Mouse (Mus musculus) frontal cortex, adult 2 months (tissue): ENCODE data around the gene Txndc5. TPM values are rescaled to one million over a fixed set of nuclear protein-coding genes. Genes with fewer than 3 reads are reported as not detected.

Source experiments
- DNase-seq, 2 experiments: peaks; one replicate each; pipeline ENCODE4 v3.0.0; 2022; ENCODE audit warnings: low spot score in 1 of 2; ENCODE audit errors: extremely low spot score in 1 of 2
- polyA plus RNA-seq: library from polyadenylated mRNA; depleted of rRNA; stranded (reverse); fragments of >200 nt; gene quantifications from 2 replicates; pipeline ENCODE4 v1.2.3, GENCODE M21; 2012

Gene Txndc5
- polyA plus RNA-seq, 1 experiment = 38.7 TPM

DNA sequence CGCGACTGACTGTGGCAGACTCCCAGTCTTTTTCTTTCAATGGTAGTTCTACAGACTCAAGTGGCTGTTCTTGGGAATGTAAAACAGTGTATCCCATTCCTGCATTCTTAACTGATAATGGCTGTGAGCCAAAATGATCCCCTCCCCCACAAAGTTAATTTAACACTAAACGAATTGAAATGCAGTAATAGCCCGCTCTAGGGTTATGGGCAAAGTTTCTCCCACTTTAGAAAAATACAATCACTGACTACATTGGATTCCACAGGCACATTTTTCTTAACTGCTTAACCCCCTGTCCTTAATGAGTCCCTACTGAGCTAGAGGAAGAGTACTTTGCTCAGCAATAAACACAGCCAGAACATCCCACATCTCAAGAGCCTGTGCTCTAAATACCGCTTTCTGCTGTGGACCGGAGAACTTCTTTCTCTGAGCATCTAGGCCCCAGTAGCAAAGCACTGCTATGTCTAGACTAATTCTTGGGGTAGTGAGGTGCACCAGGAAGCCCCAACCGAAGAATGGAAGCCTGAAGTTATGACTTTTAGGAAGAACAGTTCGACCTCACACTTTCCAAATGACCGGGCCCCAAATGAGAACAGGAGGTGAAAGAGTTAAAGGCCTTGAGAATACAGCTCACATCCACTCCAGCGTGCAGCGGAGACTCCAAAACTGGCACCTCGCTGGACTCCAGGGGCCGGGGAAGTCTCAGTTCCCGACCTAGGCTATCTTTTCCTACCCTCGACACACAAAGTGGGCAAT lies 1.4 kb downstream of the Txndc5 start:
- DNase-seq = no peak

DNA sequence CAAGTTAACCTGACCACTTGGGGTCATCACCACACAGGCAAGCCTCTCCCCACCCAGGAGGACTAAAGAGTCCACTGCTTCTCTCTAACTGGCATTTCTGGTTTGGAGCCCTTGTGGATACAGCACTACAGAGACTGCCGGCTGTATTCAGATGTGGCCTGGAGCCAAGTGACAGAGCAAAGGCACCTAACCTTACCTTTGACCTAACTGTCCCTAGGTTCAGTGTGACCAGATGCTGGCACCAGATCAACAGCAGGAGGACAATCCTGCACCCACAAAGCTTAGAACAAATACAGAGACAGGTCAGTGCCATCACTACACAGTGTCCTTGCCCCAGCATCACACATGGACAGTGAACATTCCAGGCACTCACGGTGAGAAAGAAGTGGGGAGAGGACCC lies 2.5 kb downstream of the Txndc5 start:
- no peak for DNase-seq

DNA sequence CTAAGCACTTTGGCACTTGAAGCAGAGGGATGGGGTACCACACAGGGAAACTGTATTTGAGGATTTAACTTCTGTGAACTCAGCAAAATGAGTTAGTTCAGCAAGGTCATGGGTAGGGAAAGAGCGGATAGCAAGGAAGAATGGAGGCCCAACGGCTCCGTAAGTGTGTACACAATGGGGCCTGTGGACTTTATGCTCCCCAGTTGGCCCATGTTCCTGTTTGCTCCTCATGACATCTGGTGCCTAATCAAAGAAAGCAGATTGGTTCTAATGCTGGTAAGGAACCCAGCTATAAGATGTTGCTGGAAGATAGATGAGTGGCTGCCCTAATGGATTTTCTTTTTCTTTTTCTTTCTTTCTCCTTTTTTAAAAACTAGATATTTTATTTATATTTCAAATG lies 3.4 kb downstream of the Txndc5 start:
- DNase-seq = no peak

DNA sequence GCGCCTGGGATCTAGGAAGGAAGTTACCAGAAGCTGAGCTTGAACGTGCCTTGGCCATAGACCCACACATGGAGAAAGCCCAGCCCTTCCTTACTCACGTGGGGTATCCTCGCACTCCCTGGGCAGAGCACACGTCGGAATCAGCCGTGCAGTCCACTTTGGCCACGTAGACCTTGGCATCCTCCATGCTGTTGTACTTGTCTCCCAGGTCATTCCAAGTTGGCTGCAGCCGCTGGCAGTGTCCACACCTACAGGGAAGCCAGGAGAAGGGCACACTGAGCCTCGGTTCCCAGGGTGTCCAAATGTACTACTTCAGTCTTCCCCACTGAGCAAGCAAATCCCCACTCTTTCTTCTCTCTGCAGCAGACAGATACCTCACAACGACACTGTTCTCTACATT lies 5.4 kb downstream of the Txndc5 start:
- DNase-seq = no peak

DNA sequence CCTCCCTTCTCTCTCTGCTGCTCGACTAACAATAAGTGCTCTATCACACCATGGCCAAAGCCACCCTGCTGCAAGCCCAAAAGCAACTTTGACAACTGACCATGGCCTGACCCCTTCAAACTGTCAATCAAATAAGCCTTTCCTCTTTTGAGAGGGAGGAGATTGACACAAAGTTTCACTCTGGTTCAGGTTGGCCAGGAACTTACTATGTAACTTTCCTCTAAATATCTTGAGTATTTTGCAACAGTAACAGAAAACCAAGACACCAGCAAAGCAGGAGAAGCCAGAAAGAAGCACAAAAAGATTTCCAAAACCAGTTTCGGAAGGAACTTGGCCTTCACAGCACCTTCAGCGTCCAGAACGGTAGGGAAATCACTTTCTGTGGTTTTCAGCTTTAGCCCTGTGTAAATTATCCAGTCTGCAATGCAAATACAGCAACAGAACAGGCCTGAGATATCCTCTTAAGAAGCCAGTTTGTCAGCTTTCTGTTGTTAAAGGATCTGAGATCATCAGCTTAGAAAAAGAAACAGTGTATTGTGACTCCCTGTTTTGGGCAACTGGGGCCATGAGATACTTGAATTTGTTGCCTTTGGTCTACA lies 6.5 kb downstream of the Txndc5 start:
- no peak for DNase-seq

DNA sequence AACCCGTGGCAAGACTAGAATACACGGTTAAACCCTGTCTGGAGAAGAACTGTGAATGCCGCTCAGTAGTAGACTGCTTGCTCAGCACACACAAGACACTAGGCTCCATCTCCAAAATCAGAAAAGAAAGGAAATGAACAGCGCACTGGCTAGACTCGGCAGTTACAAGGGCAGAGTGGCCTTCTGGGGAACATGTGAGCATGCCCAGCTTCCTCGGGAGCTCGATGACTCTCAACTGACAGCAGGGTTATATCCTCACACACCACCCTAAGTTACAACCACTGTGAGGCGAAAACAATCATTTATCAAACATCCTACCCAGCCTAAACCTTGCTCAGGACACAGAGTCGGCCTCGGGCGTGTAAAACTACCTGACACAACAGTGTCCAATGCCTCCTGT lies 8.3 kb downstream of the Txndc5 start:
- no peak for DNase-seq

DNA sequence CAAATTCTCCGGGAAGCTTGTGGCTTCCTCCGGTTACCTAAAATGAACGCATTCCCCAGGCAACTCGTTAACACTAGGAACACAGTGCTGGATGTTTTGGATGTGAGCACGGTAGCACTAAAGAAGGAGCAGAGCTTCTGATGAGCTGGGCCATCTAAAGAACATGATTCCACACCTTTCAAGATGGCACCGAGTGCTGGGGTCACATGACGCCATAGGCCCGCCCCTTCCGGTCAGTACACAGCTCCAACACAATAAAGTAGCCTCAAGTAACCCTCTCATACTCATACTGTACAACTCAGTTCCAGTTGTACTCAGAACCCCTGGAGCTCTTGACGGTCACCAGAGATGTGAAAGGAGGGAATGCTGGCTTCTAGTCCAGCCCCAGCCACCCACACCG lies 12.0 kb downstream of the Txndc5 start:
- no peak for DNase-seq

DNA sequence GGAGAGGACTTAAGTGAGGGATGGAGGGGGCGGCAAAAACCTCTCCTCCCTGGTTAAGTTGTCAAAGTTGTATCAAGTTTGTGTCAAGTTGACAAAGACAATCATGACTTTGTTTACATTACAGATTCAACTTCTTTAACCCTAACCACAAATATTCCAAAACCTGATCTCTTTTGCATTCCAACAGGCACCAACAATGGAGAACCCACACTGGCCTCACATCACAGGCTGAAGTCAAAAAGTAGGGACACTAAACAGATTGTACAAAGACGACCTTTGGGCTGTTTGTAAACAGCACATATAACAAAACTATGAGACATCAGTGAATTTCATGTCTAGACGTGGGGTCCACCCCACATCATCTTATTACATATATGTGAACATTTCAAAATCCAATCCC lies 12.8 kb downstream of the Txndc5 start:
- no peak for DNase-seq

DNA sequence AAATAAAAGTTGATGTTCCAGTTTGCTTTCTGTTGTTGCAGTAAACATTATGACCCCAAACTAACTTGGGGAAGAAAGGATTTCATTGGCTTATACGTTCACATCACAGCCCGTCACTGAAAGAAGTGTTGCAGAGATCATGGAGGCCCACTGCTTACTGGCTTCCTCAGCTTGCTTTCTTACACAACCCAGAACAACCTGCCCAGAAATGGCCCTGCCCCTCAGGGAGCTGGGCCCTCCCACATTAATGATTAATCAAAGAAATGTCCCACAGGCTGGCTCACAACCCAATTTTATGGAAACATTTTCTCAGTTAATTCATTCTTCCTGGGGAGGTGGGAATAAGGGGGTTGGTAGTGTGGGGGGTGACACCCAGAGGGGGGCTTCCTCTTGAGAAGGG lies 13.2 kb downstream of the Txndc5 start:
- no peak for DNase-seq

DNA sequence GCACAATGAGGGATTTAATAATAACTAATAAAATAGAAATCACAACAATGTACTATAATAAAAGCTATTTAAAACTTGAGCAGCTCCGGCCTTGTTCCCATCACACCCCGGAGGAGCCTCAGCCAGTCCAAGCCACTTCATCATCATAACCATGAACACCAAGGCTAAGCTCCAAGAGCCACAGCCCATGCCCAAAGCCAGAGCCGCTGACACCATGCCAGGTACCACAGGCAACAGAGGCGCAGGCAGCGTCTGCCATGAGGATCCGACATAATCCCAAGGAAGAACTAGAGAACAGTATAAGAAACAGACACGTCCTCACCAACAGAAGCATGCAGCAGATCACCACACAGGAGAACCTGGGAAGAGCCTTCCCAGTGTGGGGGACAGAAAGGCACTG lies 14.7 kb downstream of the Txndc5 start:
- DNase-seq = no peak

DNA sequence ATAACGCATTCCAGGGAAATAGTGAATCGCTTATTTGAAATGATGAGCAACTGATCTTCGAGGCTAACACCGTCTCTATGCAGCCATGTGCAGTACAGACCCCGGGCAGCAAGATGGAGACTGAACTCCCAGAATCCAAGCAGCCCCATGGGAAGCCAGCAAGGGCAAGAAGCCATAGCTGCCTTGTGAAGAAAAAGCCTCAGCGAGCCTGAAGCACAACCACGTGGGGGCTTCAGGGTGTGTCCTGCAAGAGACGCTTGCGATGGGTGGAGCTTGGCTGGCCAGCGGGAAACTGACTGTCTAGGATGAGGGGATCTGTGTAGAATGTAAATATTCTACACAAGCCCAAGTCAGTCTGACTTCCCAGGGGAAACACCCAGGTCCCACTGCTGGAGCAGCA lies 16.6 kb downstream of the Txndc5 start:
- DNase-seq = no peak

DNA sequence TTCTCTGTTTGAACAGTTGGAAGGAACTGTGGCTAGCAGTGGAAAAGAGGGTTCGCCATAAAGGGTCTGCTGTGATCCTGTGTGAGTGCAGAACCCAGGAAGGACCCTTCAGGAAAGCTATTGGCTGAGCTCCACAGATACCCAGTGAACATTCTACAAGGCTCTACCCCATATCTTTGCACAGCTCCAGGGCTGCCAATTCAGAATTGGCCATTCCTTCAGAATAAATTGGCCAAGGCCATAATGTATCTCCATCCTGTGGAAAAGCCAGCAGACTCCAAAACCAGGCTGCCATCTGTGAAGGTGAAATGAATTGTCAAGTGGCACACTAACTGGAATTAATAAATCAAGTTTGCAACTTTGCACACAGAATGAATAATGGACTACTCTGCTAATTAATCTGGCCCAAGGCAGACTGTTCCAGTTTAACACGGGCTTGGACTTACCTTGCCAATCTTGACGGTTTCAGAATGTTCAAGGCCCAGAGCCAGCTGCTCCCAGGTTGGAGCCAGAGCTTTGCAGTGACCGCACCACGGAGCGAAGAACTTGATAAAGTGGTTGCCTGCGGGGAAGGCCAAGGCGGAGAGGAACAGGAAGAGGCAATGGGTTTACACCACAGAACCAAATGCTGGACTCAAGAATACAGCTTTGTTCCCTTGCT lies 18.8 kb downstream of the Txndc5 start:
- peak in 1 of 2 experiments; percentile 6 for DNase-seq

DNA sequence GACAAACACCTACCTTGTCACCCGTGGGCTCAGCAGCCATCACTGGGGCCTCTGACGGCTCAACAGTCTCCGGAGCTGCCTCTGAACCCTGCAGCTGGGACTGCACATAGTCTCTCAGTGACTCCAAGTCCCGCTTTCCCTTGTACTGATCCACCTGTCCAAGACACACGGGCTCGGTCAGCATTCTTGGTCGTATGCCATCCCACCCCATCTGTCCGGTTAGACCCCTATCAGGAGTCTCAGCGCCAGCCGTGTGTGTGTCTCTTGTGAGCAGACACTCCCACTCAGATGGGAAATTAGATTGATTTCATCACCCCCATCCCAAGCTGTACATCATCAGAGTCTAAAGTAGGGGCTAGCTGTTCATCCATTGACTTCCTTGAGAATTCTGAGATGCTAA lies 21.7 kb downstream of the Txndc5 start:
- DNase-seq = no peak

DNA sequence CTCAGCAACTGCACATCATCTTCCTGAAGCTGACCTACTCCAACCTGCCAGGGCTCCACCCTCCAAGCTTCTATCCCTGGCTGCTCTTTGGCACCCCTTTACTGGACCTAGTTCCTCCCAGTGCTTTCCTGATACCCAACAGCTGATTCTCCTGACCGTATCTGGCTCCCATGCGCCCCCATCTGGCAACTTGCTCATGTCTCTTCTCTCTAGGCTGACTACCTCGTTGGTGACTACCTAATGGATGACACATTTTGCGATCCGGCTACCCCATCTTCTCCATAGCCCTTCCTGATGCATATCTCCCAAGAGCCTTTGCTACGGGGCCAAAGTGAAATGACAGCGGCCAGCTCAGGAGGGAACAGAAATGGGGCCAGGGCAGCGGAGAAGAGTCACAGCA lies 22.3 kb downstream of the Txndc5 start:
- peak in 1 of 2 experiments; percentile 53 for DNase-seq

DNA sequence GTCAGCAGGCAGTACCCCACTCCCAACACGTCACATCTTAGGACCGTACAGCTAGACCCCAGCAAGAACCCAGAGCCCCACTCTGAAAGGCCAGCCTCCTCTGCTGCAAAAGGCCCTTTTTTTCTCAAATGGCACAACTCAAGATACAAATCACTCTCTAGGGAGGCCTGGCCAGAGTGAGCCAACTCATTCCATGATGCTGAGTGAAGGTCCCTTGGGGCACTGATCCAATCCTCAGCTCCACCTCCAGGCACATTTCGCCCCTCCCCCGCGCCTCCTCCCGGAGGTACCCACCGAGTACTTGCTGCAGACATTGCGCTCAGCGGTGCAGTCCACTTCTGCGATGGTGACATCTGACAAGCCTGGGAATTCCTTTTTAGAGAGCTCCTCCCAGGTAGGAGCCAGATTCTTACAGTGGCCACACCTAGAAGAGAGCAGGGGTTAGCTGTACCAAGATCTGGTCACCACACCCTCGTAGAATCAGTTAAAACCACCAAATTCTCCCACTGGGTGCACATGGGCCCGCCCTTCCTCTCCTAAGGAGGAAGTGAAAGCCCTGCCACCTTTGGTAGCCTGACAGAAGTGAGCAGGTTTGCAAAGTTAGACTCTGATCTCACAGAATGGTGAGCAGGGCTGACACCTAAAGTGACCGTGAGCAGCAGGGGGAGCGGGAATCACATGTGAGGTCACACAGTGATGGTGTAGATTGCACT lies 25.3 kb downstream of the Txndc5 start:
- no peak for DNase-seq

DNA sequence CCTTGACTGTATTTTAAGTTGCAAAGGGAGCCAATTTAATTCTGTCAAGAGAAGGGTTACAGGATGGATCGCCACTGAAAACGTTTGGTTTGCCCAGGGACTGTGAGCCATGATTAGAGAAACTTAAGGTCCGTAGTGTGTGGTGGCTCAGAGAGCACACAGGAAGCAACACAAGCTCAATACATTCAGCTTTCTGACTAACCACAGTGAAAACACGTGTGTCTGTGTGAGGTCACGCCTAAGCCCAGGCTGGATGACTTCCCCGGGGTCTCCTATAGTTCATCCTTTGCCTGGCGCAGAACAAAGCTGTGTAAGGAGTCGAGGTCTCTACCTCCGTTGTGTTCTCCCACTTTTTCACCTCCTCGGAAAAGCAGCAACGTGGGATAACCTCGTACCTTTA lies 27.3 kb downstream of the Txndc5 start:
- DNase-seq = no peak

DNA sequence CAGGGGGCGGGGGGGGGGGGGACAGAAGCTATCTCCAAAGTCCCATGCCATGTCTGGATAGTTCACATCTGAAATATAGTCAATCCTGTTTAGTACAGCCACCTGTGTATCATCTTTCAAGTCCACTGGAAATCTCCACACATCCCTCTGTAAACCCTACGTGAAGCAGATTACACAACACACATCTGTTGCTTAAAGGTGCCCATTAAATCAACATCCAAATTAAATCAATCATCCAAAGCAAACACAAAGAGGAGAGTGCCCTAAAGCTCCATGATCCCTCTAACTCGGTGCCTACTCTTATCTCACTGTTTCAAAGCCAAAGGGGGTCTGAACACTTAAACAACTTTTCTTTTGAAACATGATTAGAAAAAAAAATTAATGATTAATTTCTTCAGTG lies 31.9 kb downstream of the Txndc5 start:
- DNase-seq = no peak

DNA sequence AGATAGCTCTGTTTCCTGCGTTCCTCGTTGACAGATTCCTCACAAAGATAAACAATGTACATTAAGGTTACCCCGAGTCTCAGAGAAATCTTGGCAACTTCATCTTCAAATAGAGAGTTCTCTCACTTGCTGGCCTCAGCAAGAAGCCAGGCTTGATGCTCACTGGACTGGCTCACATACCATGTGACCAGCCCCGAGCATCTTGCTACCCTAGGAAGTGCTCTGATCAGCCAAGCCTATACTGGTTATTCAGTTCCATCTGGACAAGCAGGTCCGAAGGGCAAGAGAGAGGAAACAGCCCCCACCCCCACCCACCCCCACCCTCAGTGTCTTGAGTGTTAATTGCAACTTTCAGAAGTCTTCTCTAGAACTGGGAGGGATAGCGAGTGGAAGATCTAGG lies 41.9 kb downstream of the Txndc5 start:
- DNase-seq = no peak

DNA sequence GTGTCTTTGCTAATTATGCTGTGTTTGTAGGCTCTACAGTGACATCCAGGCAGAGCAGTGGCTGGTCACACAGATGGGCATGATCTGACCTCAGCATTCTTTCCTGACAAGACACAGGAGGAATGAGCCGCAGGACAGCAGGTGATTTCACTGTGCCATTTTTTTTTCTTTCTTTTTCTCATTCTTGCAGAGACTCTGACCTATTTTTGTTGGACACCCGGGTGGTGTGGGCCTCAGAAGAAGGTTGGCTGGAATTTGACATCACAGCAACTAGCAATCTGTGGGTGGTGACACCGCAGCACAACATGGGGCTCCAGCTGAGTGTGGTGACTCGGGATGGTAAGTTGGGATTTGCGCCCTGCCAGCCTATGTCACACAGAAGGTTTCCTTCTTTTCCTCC lies 43.9 kb downstream of the Txndc5 start:
- no peak for DNase-seq

DNA sequence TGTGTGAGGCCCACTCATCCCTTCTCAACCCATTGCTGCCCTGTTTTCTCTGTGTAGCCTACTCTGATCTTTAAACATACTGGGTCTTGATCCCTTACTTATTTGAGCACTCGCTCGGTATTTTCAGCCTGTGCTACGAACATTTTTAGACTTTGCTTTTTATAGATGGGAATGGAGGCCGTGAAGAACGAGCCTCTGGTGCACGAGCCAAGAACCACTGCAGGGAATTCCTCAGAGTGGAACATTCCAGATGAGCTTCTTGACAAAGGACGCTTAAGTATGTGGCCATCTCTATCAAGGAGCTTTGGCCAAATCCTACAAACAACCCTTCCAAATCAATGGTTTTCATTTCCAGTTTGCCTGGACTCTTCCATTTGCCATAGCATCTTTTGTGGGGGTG lies 47.6 kb downstream of the Txndc5 start:
- peak in 1 of 2 experiments; percentile 22 for DNase-seq

DNA sequence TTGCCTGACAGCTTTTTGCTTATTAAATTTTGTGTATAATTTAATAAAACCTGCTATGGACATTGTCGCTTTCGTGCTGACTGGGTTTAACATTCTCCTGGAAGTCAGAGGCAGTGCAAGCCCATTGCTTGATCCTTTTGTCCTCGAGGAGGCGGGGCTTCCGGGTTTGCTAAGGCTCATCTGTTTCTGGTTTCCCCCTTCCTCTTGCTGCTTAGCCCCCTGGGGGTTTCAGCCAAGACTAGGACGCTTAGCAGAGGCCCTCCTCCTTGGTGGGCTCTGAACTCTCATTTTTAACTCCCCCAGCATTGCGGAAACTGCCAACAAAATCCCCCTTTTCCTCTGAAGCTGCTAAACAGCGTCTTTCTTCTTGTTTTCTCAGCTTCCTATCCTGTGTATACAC lies 51.7 kb downstream of the Txndc5 start:
- DNase-seq = no peak
